Mouse (Mus musculus) lung, embryonic 14.5 days (tissue): Measurements from ENCODE around the gene Marveld3. TPM values are rescaled to one million over a fixed set of nuclear protein-coding genes. Genes with fewer than 3 reads are reported as not detected.
A peak's percentile ranks its signal among the peaks of the same experiment; 100 is the strongest.

ENCODE experiments used
- ATAC-seq: fragments of 200-750 bp; cut with Nextera tagmentation; 2 replicates; pipeline ENCODE4 v1.8.0; 2017; ENCODE audit warnings: mild to moderate bottlenecking, moderate TSS enrichment, moderate library complexity; ENCODE audit not compliant: insufficient read depth
- DNase-seq: peaks from one replicate; pipeline ENCODE4 v3.0.0-alpha.2; 2015
- H3K27ac ChIP-seq: fragments of 300-500 bp; sonication (generic); 2 replicates; pipeline ENCODE4 v1.5.1; 2014; ENCODE audit warnings: low read depth, mild to moderate bottlenecking, moderate library complexity
- H3K27me3 ChIP-seq: fragments of 300-500 bp; sonication (generic); 2 replicates; pipeline ENCODE4 v1.6.1; 2014; ENCODE audit warnings: low read length, control low read depth; ENCODE audit not compliant: insufficient read depth
- H3K36me3 ChIP-seq: fragments of 300-500 bp; sonication (generic); 2 replicates; pipeline ENCODE4 v1.6.1; 2014; ENCODE audit warnings: control low read depth; ENCODE audit not compliant: insufficient read depth
- H3K4me1 ChIP-seq: fragments of 300-500 bp; sonication (generic); 2 replicates; pipeline ENCODE4 v1.6.1; 2014; ENCODE audit warnings: antibody characterized with exemption, control low read depth; ENCODE audit not compliant: insufficient read depth
- H3K4me2 ChIP-seq: fragments of 300-500 bp; sonication (generic); 2 replicates; pipeline ENCODE4 v1.6.1; 2014; ENCODE audit warnings: mild to moderate bottlenecking
- H3K4me3 ChIP-seq: fragments of 300-500 bp; sonication (generic); 2 replicates; pipeline ENCODE4 v1.5.1; 2014; ENCODE audit warnings: low read depth, low read length
- H3K9ac ChIP-seq: fragments of 300-500 bp; sonication (generic); 2 replicates; pipeline ENCODE4 v1.6.1; 2014
- H3K9me3 ChIP-seq: fragments of 300-500 bp; sonication (generic); 2 replicates; pipeline ENCODE4 v1.6.1; 2016; ENCODE audit warnings: low read depth, low read length, control low read depth
- CTCF ChIP-seq: IDR thresholded peaks from 2 replicates; pipeline ENCODE4 v1.5.1; 2016; ENCODE audit warnings: antibody characterized with exemption, low read depth
- WGBS: fragments of 180-500 bp; shearing (Covaris S2); extraction: QIAGEN DNeasy Blood & Tissue Kit; methylation state at CpG from one replicate; pipeline ENCODE4 v1.1.7; 2014; 5-methylcytosine and 5-hydroxymethylcytosine counted together
- polyA plus RNA-seq: library from polyadenylated mRNA; unstranded; fragments of >200 nt; fragmentation: Nextera tagmentation; extraction: Ambion mirVana; gene quantifications from 2 replicates; pipeline ENCODE4 v1.2.1, GENCODE M21; 2014

The Marveld3 gene
- polyA plus RNA-seq, 1 experiment from 2014 or later, result 6.3 TPM

DNA sequence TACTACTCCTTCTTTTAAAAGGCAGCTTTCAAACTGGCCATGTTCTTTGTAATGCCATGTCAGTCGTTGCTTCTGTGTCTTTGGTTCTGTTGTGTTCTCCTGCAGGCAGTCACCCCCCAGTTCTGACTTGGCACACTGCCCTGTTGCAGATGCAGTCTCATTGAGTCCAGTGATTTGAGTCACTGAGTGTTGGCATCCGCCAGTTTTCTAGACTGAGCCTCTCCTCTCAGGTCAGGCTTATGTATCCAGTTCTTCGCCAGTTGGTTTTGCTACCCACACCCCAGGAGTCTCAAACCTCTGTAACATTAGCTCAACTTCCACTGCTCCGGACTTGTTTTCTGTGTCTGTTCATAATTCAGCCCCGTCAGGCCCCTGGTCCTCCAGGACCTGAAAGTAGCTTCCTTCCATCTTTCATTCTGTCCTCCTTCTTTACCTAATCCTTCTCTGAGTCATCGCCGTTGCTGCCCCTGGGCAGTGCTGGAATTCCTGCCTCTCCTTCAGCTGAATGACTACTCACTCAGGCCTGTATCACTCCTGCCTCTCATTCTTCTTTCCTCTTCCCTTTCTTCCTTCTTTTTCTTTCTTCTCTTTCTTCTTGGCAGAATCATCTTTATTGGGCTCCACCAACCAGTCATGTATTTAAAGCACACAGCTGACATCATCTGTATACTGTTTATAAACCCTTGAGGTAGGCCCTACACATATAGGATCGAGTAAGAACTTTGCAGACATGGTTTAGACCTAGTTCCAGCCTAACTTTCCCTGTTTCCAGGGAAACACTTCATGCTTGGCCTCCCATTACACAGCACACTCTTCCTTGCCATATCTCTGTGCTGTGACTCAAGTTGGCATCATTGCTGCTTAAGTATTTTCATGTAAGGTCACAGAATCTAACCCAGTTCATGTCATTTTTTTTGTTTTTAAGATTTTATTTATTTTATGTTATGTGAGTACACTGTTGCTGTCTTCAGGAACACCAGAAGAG is 41.3 kb downstream of the Marveld3 start:
- 77% methylated on average over 8 of the region's 8 CpGs for WGBS

DNA sequence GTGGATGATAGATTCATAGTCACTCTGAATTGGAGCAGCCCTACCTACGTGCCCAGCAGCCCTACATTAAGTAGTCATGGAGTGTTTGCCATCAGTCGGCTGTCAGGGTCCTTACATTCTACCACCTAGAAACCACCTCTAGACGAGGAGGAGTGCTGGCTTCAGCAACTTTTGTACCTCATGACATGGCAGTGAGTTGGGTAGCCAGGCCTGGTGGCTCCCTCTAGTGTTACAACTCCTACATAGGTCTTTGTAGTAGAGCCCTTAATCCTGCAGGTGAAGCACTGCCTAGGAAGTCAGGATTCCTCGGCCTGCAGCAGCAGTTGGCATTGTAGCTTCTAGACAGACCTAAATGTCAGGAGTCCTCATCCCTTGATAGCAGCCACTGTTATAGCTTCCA is 44.7 kb downstream of the Marveld3 start:
- no peaks in the 10 kb centered on the region for H3K27me3 ChIP-seq
- peak; percentile 74 for TF ChIP-seq CTCF
- ATAC-seq, result no peak
- H3K9me3 ChIP-seq, result no peaks in the 10 kb centered on the region
- 33% methylated on average over 4 of the region's 4 CpGs for WGBS
- H3K4me1 ChIP-seq, result no peaks in the 10 kb centered on the region
- H3K27ac ChIP-seq, result no peak overlapping the region
- H3K36me3 ChIP-seq, result peaks cover 51% of the 10 kb centered on the region
- no peak overlapping the region for H3K9ac ChIP-seq
- peak; percentile 69 for DNase-seq
- H3K4me2 ChIP-seq, result no peak overlapping the region
- no peak overlapping the region for H3K4me3 ChIP-seq

More for the DNA sequence above, 41.3 kb downstream of the Marveld3 start:
- Histone ChIP-seq H3K27me3 (no peaks in the 10 kb centered on the region), H3K9ac (no peak overlapping the region), H3K4me3 (no peak overlapping the region), H3K36me3 (peaks cover 33% of the 10 kb centered on the region), H3K4me2 (no peak overlapping the region), H3K27ac (no peak overlapping the region), H3K4me1 (no peaks in the 10 kb centered on the region), H3K9me3 (no peaks in the 10 kb centered on the region)
- ATAC-seq (no peak), DNase-seq (peak; percentile 53)
- no peak for TF ChIP-seq CTCF

DNA sequence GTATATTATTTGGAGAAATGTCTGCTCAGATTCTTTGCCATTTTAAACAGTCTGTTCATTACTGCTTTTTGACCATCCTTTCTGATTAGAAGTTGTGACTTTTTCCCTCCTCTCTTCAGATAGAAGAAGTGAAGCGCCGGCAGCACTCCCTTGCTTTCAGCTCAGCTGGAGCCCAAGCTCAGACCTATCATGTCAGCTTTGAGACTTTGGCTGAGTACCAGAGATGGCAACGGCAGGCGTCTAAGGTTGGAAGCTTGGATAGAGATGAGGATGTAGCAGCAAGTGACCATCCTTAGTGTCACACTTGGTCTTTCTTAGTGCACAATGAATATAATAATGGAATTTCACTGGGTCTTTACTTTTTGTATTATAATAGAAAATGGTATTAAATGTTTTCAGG is 54.6 kb downstream of the Marveld3 start:
- H3K36me3 ChIP-seq, result peaks cover 57% of the 10 kb centered on the region

DNA sequence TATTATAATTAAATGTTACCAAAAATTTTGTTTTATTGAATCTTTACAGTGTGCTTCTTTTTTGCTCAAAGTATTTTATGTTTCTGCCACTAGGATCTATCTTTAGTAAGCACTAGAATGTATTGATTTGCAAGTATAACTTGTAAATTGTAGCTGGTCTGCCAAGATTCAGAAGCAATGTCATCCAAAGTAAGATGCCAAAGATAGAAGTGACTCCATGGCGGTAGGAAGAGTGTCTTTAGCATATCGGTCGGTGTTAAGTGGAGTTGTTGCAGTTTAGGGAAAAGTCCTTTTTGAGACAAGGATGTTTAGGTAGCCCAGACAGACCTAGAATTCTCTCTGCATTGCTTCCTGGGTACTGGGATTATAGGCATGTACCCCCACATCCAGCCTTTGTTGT is 55.1 kb downstream of the Marveld3 start:
- no peak overlapping the region for H3K4me2 ChIP-seq
- no peaks in the 10 kb centered on the region for H3K9me3 ChIP-seq
- no peaks in the 10 kb centered on the region for H3K27me3 ChIP-seq
- no peak overlapping the region for H3K27ac ChIP-seq
- TF ChIP-seq CTCF, result no peak
- no peaks in the 10 kb centered on the region for H3K4me1 ChIP-seq
- ATAC-seq, result no peak
- H3K4me3 ChIP-seq, result no peak overlapping the region
- peaks cover 52% of the 10 kb centered on the region for H3K36me3 ChIP-seq
- no peak overlapping the region for H3K9ac ChIP-seq
- DNase-seq, result no peak
- 94% methylated on average over 3 of the region's 3 CpGs for WGBS

More for the DNA sequence above, 54.6 kb downstream of the Marveld3 start:
- no peak overlapping the region for H3K4me2 ChIP-seq
- no peak overlapping the region for H3K27ac ChIP-seq
- no peak overlapping the region for H3K9ac ChIP-seq
- no peaks in the 10 kb centered on the region for H3K27me3 ChIP-seq
- H3K9me3 ChIP-seq, result no peaks in the 10 kb centered on the region
- 89% methylated on average over 4 of the region's 4 CpGs for WGBS
- ATAC-seq (no peak), DNase-seq (no peak)
- TF ChIP-seq CTCF, result no peak
- H3K4me3 ChIP-seq, result no peak overlapping the region
- H3K4me1 ChIP-seq, result no peaks in the 10 kb centered on the region

DNA sequence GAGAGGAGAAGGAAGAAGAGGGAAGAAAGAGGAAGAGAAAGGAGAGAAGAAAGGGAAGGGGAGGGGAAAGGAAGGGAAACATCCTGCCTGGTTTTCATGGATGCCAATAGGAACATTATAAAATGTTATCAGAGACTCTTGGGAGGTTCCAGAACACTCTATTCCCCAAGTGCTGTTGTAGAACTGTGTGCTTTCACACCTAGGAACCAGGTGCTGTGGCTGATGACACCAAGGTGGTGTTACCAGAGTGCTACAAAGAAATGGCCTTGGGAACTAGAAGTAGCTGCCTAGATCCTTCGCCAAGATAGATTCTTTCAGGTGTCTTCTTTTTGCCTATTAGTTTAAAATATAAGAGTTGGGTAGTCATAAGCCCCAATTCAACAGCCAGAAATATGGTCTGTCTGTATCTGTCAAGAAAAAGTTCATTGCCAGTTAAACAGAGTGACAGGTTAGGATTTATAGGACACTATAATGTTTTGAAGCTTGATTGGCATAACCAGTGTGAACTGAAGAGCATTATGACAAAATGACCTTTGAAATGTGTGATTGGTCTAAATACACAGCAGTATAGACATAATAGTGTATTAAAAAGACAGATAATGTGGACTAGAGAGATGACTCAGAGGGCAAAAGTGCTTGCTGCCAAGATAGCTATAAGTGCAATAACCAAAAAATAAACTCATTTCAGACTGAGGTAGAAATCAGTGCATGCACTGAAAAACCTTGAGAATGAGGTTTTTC is 56.9 kb downstream of the Marveld3 start:
- WGBS, result 88% methylated on average over 1 of the region's 1 CpGs
- no peak overlapping the region for H3K9ac ChIP-seq
- ATAC-seq (no peak), DNase-seq (no peak)
- H3K27me3 ChIP-seq, result no peaks in the 10 kb centered on the region
- H3K27ac ChIP-seq, result no peak overlapping the region
- H3K36me3 ChIP-seq, result peaks cover 46% of the 10 kb centered on the region
- H3K4me2 ChIP-seq, result no peak overlapping the region
- no peak for TF ChIP-seq CTCF
- no peaks in the 10 kb centered on the region for H3K4me1 ChIP-seq
- no peak overlapping the region for H3K4me3 ChIP-seq
- no peaks in the 10 kb centered on the region for H3K9me3 ChIP-seq

DNA sequence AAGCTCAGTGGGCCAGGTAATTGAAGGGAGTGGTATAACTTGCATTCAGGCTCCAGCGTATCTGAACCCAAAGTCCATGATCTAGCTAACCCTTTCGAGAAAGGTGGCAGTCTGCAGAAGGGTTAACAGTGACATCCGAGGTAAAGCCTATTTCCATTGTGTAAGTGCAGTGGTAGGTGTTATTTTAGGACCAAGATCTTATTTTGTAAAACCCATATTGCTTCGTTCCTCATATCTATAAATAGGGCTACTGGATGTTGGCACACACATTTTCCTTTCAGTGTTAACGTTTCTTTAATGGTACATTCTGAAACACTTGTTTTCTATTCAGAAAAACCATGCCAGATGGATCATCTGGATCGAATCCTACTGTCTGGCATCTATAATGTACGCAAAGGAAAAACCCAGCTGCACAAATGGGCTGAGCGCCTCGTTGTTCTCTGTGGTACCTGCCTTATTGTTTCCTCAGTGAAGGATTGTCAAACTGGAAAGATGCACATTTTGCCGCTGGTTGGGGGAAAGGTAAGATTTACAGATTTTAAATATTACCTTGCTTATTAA is 58.0 kb downstream of the Marveld3 start:
- WGBS, result 74% methylated on average over 10 of the region's 10 CpGs
- DNase-seq (no peak), ATAC-seq (no peak)
- no peak overlapping the region for H3K4me3 ChIP-seq
- no peak overlapping the region for H3K4me2 ChIP-seq
- no peak overlapping the region for H3K9ac ChIP-seq
- H3K27ac ChIP-seq, result no peak overlapping the region
- no peaks in the 10 kb centered on the region for H3K9me3 ChIP-seq
- no peak for TF ChIP-seq CTCF
- peaks cover 36% of the 10 kb centered on the region; the same call in 1 of the 2 replicates for H3K36me3 ChIP-seq
- H3K27me3 ChIP-seq, result no peaks in the 10 kb centered on the region
- H3K4me1 ChIP-seq, result no peaks in the 10 kb centered on the region

DNA sequence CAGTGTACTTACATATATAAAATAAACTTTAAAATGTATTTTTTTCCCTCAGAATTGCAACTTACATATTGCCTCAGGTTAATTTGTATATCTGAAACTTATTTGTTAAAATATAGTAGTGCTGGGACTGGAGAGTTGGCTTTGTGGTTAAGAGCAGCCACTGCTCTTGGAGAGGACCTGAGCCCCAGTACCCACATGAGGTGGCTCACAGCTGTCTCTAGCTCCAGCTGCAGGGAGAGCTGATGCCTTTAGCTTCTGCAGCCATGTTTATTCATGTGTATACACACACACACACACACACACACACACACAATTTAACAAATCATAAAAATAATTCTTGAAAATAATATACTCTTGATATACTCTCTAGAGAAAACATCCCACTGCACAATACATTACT is 59.6 kb downstream of the Marveld3 start:
- Histone ChIP-seq H3K9ac (no peak overlapping the region), H3K36me3 (peaks cover 20% of the 10 kb centered on the region; the same call in 1 of the 2 replicates), H3K27ac (no peak overlapping the region), H3K27me3 (no peaks in the 10 kb centered on the region), H3K4me2 (no peak overlapping the region), H3K9me3 (no peaks in the 10 kb centered on the region), H3K4me3 (no peak overlapping the region), H3K4me1 (no peaks in the 10 kb centered on the region)
- no peak for DNase-seq
- no peak for ATAC-seq
- no peak for TF ChIP-seq CTCF

Other genes with a start within 250 kb of the Marveld3 start
- gene Atxn1l, start 224.5 kb downstream of the Marveld3 start, polyA plus RNA-seq, result 8.4 and 11.2 TPM in 2 replicates
- gene Ap1g1, start 183.6 kb downstream of the Marveld3 start, polyA plus RNA-seq, result 38.0 and 41.8 TPM in 2 replicates
- gene Phlpp2, start 93.7 kb downstream of the Marveld3 start, polyA plus RNA-seq, result 3.8 and 4.4 TPM in 2 replicates
- not detected in 2 replicates for gene Tat, start 28.2 kb upstream of the Marveld3 start, polyA plus RNA-seq
- gene Chst4, start 77.5 kb upstream of the Marveld3 start, polyA plus RNA-seq, result 0.27 TPM in 1 of 2 replicates, not detected in the other
- 5.4 and 5.8 TPM in 2 replicates for gene Zfp612, start 117.5 kb upstream of the Marveld3 start, polyA plus RNA-seq
- not detected in 2 replicates for gene Gm21964, start 139.0 kb upstream of the Marveld3 start, polyA plus RNA-seq
- not detected in 2 replicates for gene Gm17720, start 140.6 kb upstream of the Marveld3 start, polyA plus RNA-seq
- gene Calb2, start 206.0 kb upstream of the Marveld3 start, polyA plus RNA-seq, result 22.7 and 23.0 TPM in 2 replicates